Mouse (Mus musculus) bone marrow macrophage, adult 2 months (primary cell): ENCODE results near the gene Akt1.

Source experiments
- CTCF ChIP-seq: IDR thresholded peaks from 2 replicates; pipeline ENCODE4 v1.5.1; 2012; ENCODE audit warnings: low read depth, mild to moderate bottlenecking, low read length, moderate library complexity
- POLR2A ChIP-seq: IDR thresholded peaks from 2 replicates; pipeline ENCODE4 v1.6.1; 2012; ENCODE audit warnings: mild to moderate bottlenecking, low read depth, low read length, borderline replicate concordance

DNA sequence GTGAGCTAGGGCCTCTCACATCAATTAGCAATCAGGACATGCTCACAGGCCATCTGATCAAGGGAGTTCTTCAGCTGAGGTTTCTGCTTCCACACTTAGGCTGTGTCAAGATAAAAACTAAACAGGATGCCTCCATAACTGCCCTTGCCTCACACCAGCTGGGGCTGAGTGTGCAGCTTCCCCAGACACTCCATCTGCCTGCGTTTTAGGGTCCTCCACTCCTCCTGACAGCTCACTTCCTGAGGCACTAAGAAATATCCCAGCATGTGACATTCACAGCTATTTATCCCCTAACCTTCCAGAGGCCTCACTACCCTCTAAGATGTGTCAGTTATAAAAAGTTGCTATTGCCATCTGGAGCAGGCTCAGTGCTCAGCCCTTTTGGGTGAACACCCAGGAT is 43.2 kb downstream of the Akt1 start:
- no peak for TF ChIP-seq CTCF
- TF ChIP-seq POLR2A = no peak
